Mouse (Mus musculus): Measurements from ENCODE around the gene Fer1l5.

Fer1l5 gene

GRCm38 (mm10) chr1:36370918-36371317, 1.2 kb upstream of the Fer1l5 start:
- TF ChIP-seq GATA4 (IDR thresholded peaks at IDR 0.05; ENCODE audit: insufficient replicate concordance, low read length) = no peak

- no peak for TF ChIP-seq GATA4 (IDR thresholded peaks at IDR 0.05; ENCODE audit: insufficient replicate concordance, low read length)
These were observed 6.8 kb downstream of the Fer1l5 start for GRCm38 (mm10) chr1:36378880-36379279.

GRCm38 (mm10) chr1:36379582-36379981, 7.5 kb downstream of the Fer1l5 start:
- TF ChIP-seq GATA4 (IDR thresholded peaks at IDR 0.05; ENCODE audit: insufficient replicate concordance, low read length) = no peak

GRCm38 (mm10) chr1:36397041-36397440, 24.9 kb downstream of the Fer1l5 start:
- TF ChIP-seq GATA4 (IDR thresholded peaks at IDR 0.05; ENCODE audit: insufficient replicate concordance, low read length) = no peak

- no peak for TF ChIP-seq GATA4 (IDR thresholded peaks at IDR 0.05; ENCODE audit: insufficient replicate concordance, low read length)
These were observed 29.4 kb downstream of the Fer1l5 start for GRCm38 (mm10) chr1:36401509-36401908.

- TF ChIP-seq GATA4 (IDR thresholded peaks at IDR 0.05; ENCODE audit: insufficient replicate concordance, low read length) = no peak
These were observed 32.4 kb downstream of the Fer1l5 start for GRCm38 (mm10) chr1:36404531-36404930.

- no peak for TF ChIP-seq GATA4 (IDR thresholded peaks at IDR 0.05; ENCODE audit: insufficient replicate concordance, low read length)
These were observed 57.4 kb downstream of the Fer1l5 start for GRCm38 (mm10) chr1:36429511-36429910.

GRCm38 (mm10) chr1:36432999-36433398, 60.9 kb downstream of the Fer1l5 start:
- no peak for TF ChIP-seq GATA4 (IDR thresholded peaks at IDR 0.05; ENCODE audit: insufficient replicate concordance, low read length)

- TF ChIP-seq GATA4 (IDR thresholded peaks at IDR 0.05; ENCODE audit: insufficient replicate concordance, low read length) = no peak
These were observed 61.5 kb downstream of the Fer1l5 start for GRCm38 (mm10) chr1:36433616-36434015.

GRCm38 (mm10) chr1:36435071-36435470, 63.0 kb downstream of the Fer1l5 start:
- no peak for TF ChIP-seq GATA4 (IDR thresholded peaks at IDR 0.05; ENCODE audit: insufficient replicate concordance, low read length)

GRCm38 (mm10) chr1:36436515-36436914, 64.4 kb downstream of the Fer1l5 start:
- TF ChIP-seq GATA4 (IDR thresholded peaks at IDR 0.05; ENCODE audit: insufficient replicate concordance, low read length) = no peak

- TF ChIP-seq GATA4 (IDR thresholded peaks at IDR 0.05; ENCODE audit: insufficient replicate concordance, low read length) = no peak
These were observed 65.1 kb downstream of the Fer1l5 start for GRCm38 (mm10) chr1:36437223-36437622.

- no peak for TF ChIP-seq GATA4 (IDR thresholded peaks at IDR 0.05; ENCODE audit: insufficient replicate concordance, low read length)
These were observed 69.0 kb downstream of the Fer1l5 start for GRCm38 (mm10) chr1:36441101-36441500.

- TF ChIP-seq GATA4 (IDR thresholded peaks at IDR 0.05; ENCODE audit: insufficient replicate concordance, low read length) = no peak
These were observed 72.7 kb downstream of the Fer1l5 start, which contains the start of gene Lman2l for GRCm38 (mm10) chr1:36444471-36445464. Gene Lman2l (minus strand): TSS chr1:36445271.

- no peak for TF ChIP-seq GATA4 (IDR thresholded peaks at IDR 0.05; ENCODE audit: insufficient replicate concordance, low read length)
These were observed 73.4 kb downstream of the Fer1l5 start for GRCm38 (mm10) chr1:36445508-36445907.

- no peak for TF ChIP-seq GATA4 (IDR thresholded peaks at IDR 0.05; ENCODE audit: insufficient replicate concordance, low read length)
These were observed 74.2 kb downstream of the Fer1l5 start for GRCm38 (mm10) chr1:36446106-36446824.

Measured in liver, adult (tissue).